Mouse (Mus musculus) midbrain, embryonic 11.5 days (tissue): ENCODE data around the gene Mt1. TPM values are rescaled to one million over a fixed set of nuclear protein-coding genes. Genes with fewer than 3 reads are reported as not detected.

Source experiments
- ATAC-seq: fragments of 200-750 bp; cut with Nextera tagmentation; 2 replicates; pipeline ENCODE4 v1.8.0; 2017; ENCODE audit warnings: moderate TSS enrichment, moderate library complexity; ENCODE audit not compliant: low FRiP score
- DNase-seq: peaks from one replicate; pipeline ENCODE4 v3.0.0; 2015; ENCODE audit warnings: low spot score; ENCODE audit errors: missing footprints
- H3K27ac ChIP-seq: fragments of 300-500 bp; sonication (generic); 2 replicates; pipeline ENCODE4 v1.5.1; 2014; ENCODE audit warnings: low read depth, low read length
- H3K27me3 ChIP-seq: fragments of 300-500 bp; sonication (generic); 2 replicates; pipeline ENCODE4 v1.6.1; 2014; ENCODE audit warnings: mild to moderate bottlenecking, low read length, moderate library complexity, mixed read lengths; ENCODE audit not compliant: control insufficient read depth, insufficient read depth
- H3K36me3 ChIP-seq: fragments of 300-500 bp; sonication (generic); 2 replicates; pipeline ENCODE4 v1.6.1; 2014; ENCODE audit warnings: mild to moderate bottlenecking, low read length, moderate library complexity, mixed read lengths; ENCODE audit not compliant: control insufficient read depth, insufficient read depth
- H3K4me1 ChIP-seq: fragments of 300-500 bp; sonication (generic); 2 replicates; pipeline ENCODE4 v1.6.1; 2014; ENCODE audit warnings: low read length; ENCODE audit not compliant: control insufficient read depth, insufficient read depth
- H3K4me2 ChIP-seq: fragments of 300-500 bp; sonication (generic); 2 replicates; pipeline ENCODE4 v1.6.1; 2014; ENCODE audit warnings: mild to moderate bottlenecking, moderate library complexity
- H3K4me3 ChIP-seq: fragments of 300-500 bp; sonication (generic); 2 replicates; pipeline ENCODE4 v1.5.1; 2014; ENCODE audit warnings: low read depth, low read length
- H3K9ac ChIP-seq: fragments of 300-500 bp; sonication (generic); 2 replicates; pipeline ENCODE4 v1.6.1; 2014; ENCODE audit warnings: low read length
- H3K9me3 ChIP-seq: fragments of 300-500 bp; sonication (generic); 2 replicates; pipeline ENCODE4 v1.6.1; 2016; ENCODE audit warnings: low read length; ENCODE audit not compliant: control insufficient read depth
- WGBS: fragments of 180-500 bp; shearing (Covaris S2); extraction: QIAGEN DNeasy Blood & Tissue Kit; methylation state at CpG from one replicate; pipeline ENCODE4 v1.1.7; 2014; 5-methylcytosine and 5-hydroxymethylcytosine counted together
- polyA plus RNA-seq: library from polyadenylated mRNA; unstranded; fragments of >200 nt; fragmentation: Nextera tagmentation; extraction: Ambion mirVana; gene quantifications from 2 replicates; pipeline ENCODE4 v1.2.1, GENCODE M21; 2014

Gene Mt1
- polyA plus RNA-seq, 1 experiment from 2014 or later, result 94.1 TPM

DNA sequence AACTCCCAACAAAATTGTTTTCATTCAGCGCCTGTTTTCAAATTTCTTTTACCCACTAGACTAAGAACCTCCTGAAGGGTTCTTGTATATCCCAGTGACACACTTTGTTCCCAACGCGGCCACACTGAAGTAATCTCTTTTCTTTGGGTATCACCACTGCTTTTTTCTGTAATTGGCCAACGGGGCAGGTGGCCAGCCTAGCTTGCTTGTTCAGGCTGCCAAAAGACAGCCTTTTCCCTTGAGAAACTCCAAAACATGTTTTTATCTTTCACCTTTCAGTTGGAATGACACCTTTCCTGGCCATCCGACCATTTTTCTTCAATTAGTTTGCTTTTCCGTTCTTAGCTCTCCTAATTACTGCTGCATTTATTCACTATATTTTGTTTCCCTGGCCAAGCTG is 34.9 kb downstream of the Mt1 start:
- no peaks in the 10 kb centered on the region for H3K9me3 ChIP-seq
- H3K9ac ChIP-seq, result peak overlapping the region; percentile 47
- no peaks in the 10 kb centered on the region for H3K36me3 ChIP-seq
- no peak for ATAC-seq
- H3K27me3 ChIP-seq, result no peaks in the 10 kb centered on the region; the same call in 1 of the 2 replicates
- H3K4me2 ChIP-seq, result peak overlapping the region; percentile 90
- H3K4me3 ChIP-seq, result peak overlapping the region; percentile 86; the same call in 1 of the 2 replicates
- WGBS, result 60% methylated on average over 6 of the region's 6 CpGs
- peaks cover 8% of the 10 kb centered on the region for H3K4me1 ChIP-seq
- DNase-seq, result no peak
- no peak overlapping the region for H3K27ac ChIP-seq

DNA sequence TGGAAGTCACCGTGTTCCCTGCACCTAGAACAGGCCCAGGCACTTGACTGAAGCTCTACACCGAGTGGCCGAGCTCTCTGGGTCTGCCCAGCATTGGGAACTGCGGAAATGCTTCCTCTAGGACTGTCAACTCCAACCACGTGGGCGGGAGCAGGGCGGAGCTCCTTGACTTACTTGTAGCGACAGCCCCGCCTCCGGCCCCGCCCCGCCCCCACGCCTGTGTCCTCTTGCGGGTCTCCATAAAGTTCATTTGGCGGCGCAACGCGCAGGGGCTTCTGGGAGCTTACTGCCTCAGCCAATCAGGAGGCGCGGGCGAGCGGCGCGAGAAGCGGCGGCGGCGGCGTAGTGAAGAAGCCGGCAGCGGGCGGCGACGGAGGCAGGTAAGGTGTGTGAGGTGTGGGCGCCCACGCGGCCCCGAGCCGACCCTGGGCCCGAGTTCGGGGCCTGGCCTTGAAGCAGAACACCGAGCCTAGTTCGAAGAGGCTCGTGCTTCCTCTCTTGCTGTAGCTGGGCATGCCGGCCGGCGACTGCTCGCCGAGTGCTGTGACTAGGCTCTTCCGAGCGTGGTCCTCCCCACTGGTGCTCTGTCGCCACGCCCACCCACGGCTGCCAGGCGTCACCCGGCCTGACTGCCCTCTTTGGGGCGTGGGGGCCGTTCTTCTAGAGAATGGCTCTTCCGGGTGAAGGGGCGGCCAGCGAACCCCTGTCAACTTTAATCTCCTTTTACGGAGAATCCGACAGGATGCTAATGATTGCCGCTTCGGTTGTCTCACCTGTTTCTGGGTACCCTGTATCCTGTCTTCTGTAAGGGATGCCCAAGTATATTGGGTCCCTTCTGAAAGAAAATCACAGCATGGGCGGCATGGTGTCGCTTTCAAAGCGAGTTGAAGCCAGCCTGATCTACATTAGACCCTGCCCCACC is 35.6 kb downstream of the Mt1 start, which contains the start of gene Nup93:
TSS of gene Nup93 (plus strand) at position 313 of the 922 bp plus-strand sequence.
- peak within 1 kb of the TSS; percentile 84 for H3K9ac ChIP-seq
- H3K27me3 ChIP-seq, result no peaks in the 10 kb centered on the region; the same call in 1 of the 2 replicates
- H3K27ac ChIP-seq, result no peak within 1 kb of the TSS
- no peaks in the 10 kb centered on the region for H3K9me3 ChIP-seq
- H3K4me2 ChIP-seq, result peak within 1 kb of the TSS; percentile 90
- ATAC-seq (peak; percentile 98), DNase-seq (peak; percentile 100)
- no peaks in the 10 kb centered on the region for H3K36me3 ChIP-seq
- WGBS, result under 1% methylated on average over 67 of the region's 68 CpGs
- H3K4me1 ChIP-seq, result peaks cover 8% of the 10 kb centered on the region
- H3K4me3 ChIP-seq, result peak within 1 kb of the TSS; percentile 86

DNA sequence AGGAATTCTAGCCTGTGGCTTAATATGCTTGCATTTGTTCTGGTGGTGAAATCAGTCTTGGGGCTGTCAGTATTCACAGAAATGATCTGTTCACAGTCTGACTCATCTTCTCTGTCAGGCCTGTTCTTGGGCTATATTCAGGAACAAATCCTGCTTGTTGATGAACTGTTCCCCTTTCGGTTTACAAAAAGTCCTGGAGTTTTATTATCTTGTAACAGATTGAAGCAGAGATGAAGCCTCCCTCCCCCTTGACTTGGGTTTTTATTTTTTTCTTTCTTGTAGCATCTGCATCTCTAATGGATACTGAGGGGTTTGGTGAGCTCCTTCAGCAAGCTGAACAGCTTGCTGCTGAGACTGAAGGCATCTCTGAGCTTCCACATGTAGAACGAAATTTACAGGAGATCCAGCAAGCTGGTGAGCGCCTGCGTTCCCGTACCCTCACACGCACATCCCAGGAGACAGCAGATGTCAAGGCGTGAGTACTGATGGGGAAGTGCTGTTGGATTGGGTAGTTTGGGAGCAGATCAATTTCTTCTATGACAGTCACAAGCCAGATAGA is 48.6 kb downstream of the Mt1 start:
- Histone ChIP-seq H3K9ac (no peak overlapping the region), H3K27me3 (no peaks in the 10 kb centered on the region), H3K36me3 (no peaks in the 10 kb centered on the region), H3K4me2 (no peak overlapping the region), H3K4me1 (no peaks in the 10 kb centered on the region), H3K27ac (no peak overlapping the region), H3K4me3 (no peak overlapping the region), H3K9me3 (no peaks in the 10 kb centered on the region)
- ATAC-seq (no peak), DNase-seq (no peak)
- 92% methylated on average over 7 of the region's 7 CpGs for WGBS

Other genes with a start within 250 kb of the Mt1 start
- gene Amfr, start 166.2 kb upstream of the Mt1 start, polyA plus RNA-seq, result 56.8 and 64.7 TPM in 2 replicates
- 198 and 200 TPM in 2 replicates for gene Nudt21, start 142.1 kb upstream of the Mt1 start, polyA plus RNA-seq
- gene Ogfod1, start 141.9 kb upstream of the Mt1 start, polyA plus RNA-seq, result 11.1 and 11.6 TPM in 2 replicates
- 21.3 and 26.6 TPM in 2 replicates for gene Bbs2, start 80.2 kb upstream of the Mt1 start, polyA plus RNA-seq
- gene Mt4, start 41.9 kb upstream of the Mt1 start, polyA plus RNA-seq, result not detected in 2 replicates
- gene Mt3, start 26.5 kb upstream of the Mt1 start, polyA plus RNA-seq, result 8.5 and 12.0 TPM in 2 replicates
- 22.9 and 29.8 TPM in 2 replicates for gene Mt2, start 6.4 kb upstream of the Mt1 start, polyA plus RNA-seq
- 118 and 121 TPM in 2 replicates for gene Nup93, start 35.5 kb downstream of the Mt1 start, polyA plus RNA-seq
- not detected in 2 replicates for gene Slc12a3, start 150.1 kb downstream of the Mt1 start, polyA plus RNA-seq
- 56.8 and 60.4 TPM in 2 replicates for gene Herpud1, start 207.4 kb downstream of the Mt1 start, polyA plus RNA-seq